Mouse (Mus musculus) cerebellum, postnatal 25 days (tissue): ENCODE data around the gene Mtrf1.

Experiments
- DNase-seq, 2 experiments: peaks; one replicate each; pipeline ENCODE4 v3.0.0; 2021; ENCODE audit warnings: mixed read lengths in 2 of 2

Mtrf1 gene

DNA sequence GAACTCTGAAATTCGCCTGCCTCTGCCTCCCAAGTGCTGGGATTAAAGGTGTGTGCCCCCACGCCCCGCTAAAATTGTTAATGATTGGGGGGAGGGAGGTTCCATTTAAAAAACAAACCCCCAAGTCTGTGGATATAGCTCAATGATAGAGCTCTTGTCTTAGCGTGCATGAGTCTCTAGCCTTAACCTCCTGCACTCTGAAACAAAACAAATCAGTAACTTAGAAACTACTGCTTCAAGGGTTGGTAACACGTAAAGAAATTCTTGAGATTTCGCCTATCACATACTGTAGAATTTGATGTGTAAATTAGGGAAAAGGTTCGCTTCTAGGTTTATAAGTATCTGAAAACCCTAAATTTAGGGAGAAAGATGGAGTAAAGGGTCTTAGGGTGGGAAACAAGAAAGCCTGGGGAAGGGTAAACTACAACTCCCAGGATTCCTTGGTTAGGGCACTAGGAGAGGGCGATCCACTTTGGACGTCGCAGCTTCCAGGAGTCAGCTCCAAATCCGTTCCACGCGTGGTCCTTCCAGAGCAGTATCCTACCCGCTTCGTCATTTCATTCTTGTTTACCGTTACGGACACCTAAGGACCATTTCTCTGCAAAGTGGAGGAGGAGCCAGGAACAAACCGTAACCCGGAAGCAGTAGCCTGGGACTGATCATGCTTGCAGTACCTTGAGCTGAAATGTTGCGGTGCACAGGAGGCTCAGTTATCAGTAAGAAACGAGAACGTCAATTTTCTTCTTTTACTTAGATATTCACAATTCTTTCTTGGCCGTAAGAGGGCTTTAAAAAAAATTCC, at the start of gene Mtrf1:
Gene Mtrf1, plus strand, starts transcription at position 452 of the 802 bp plus-strand sequence.
- peak; percentile 74 for DNase-seq

- no peak for DNase-seq
Measured at GRCm38 (mm10) chr14:79358055-79358454, 39.5 kb upstream of the Mtrf1 start.

- DNase-seq: no peak
Measured at GRCm38 (mm10) chr14:79377041-79377440, 20.5 kb upstream of the Mtrf1 start.

- no peak for DNase-seq
Measured at GRCm38 (mm10) chr14:79383120-79383519, 14.5 kb upstream of the Mtrf1 start.

DNA sequence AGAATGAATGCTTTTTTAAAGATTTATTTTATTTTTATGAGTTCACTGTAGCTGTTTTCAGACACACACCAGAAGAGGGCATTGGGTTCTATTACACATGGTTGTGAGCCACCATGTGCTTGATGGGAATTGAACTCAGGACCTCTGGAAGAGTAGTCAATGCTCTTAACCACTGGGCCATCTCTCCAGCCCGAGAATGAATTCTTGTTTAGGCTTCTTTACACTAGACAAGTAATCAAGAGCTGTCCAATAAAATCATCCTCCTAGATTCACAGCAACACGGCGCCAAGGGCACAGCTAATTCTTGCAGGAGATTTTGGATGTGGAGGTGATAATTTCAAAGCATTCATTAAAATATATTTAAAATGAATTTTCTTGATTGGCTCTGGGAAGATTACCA, 9.3 kb upstream of the Mtrf1 start:
- no peak for DNase-seq

GRCm38 (mm10) chr14:79389438-79390264, 7.9 kb upstream of the Mtrf1 start:
- DNase-seq: peak; percentile 53 to 67

GRCm38 (mm10) chr14:79390265-79390926, 7.2 kb upstream of the Mtrf1 start, which contains the start of gene Naa16:
Naa16 (minus strand) TSS chr14:79390778.
- peak; percentile 96 to 98 for DNase-seq

GRCm38 (mm10) chr14:79393289-79393688, 4.3 kb upstream of the Mtrf1 start:
- DNase-seq: no peak

DNA sequence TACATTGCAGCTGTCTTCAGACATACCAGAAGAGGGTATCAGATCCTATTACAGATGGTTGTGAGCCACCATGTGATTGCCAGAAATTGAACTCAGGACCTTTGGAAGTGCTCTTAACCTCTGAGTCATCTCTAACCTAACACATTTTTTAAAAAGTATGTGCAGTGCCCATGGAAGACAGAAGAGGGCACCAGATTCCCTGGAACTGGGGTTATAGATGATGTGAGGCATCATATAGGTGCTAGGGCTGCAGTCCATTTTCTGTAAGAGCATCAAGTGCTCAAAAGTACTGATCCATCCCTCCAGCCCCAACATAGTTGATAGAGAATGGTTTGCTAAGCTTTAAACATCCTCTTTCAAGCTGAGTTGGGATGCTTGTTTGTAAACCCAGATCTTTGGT, 3.0 kb upstream of the Mtrf1 start:
- peak in 1 of 2 experiments; percentile 31 for DNase-seq

- no peak for DNase-seq
Measured at GRCm38 (mm10) chr14:79407641-79408040, 10.1 kb downstream of the Mtrf1 start.

DNA sequence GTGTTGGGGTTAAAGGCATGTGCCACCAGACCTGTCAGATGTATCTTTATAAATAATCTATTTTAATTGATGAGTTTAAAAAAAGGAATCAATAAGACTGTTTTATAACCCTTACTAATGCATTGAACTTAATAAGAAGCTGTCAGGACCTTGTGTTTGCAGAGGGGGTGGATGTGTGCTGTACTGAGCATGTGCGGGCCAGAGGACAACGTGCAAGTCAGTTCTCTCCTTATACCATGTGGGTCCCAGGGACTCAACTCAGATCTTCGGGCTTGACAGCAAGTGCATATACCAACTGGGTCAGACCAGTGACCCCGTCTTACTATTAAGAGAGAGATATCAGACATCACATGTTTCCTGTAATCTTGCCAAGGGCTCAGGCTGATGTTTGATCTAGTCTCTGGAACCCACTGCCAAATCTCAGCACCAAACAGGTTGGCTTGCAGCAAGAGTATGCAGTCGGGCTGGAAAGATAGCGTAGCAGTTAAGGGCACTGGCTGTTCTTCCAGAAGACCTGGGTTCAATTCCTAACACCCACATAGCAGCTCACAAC, 11.8 kb downstream of the Mtrf1 start:
- no peak for DNase-seq

- DNase-seq: no peak
Measured at GRCm38 (mm10) chr14:79410662-79411061, 13.1 kb downstream of the Mtrf1 start.

- no peak for DNase-seq
Measured at GRCm38 (mm10) chr14:79413121-79413520, 15.5 kb downstream of the Mtrf1 start.

GRCm38 (mm10) chr14:79420083-79420685, 22.6 kb downstream of the Mtrf1 start:
- no peak for DNase-seq

- peak; percentile 90 to 93 for DNase-seq
Measured at GRCm38 (mm10) chr14:79425979-79426729, 28.6 kb downstream of the Mtrf1 start, which contains the start of gene Kbtbd7. Kbtbd7 (plus strand) TSS chr14:79426511.

GRCm38 (mm10) chr14:79426730-79427365, 29.3 kb downstream of the Mtrf1 start:
- peak in 1 of 2 experiments; percentile 22 for DNase-seq

- no peak for DNase-seq
Measured at GRCm38 (mm10) chr14:79434068-79434467, 36.5 kb downstream of the Mtrf1 start.

GRCm38 (mm10) chr14:79440655-79441054, 43.1 kb downstream of the Mtrf1 start:
- DNase-seq: no peak

DNA sequence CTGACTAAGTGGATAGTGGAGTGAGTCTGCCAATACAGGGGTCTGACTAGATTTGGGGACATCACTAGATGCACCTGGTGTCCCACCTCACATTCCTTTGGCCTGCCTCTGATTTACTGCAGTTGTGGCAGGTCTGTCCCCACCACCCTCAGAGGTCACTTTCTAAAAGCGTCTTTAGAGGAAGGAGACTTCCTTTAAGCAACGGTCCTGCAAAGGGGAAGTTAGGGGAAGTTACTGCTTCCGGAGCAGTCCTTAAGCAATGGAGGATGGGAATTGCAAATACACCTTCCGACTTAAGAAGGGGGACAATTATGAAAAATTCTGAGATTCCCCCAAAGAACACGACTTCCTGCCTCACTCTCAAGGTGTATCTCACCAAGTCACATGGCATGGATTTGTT, 43.9 kb downstream of the Mtrf1 start:
- no peak for DNase-seq

DNA sequence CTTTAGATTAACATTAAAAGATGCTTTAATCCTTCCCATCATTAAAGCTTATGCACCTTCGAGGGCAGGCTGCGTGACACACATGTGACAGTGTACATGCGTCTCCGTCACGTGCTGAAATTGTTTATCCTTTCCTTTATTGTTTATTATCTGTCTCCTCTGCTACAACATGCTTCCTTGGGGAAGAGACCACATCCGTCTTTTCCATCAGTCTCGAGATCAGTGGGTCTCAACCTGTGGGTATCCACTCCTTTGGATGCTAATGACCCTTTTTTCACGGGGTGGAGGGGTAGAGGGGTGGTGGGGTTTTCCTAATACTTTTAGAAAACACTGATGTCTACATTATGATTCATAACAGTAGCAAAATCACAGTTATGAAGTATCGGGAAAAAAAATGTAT, 47.0 kb downstream of the Mtrf1 start:
- no peak for DNase-seq

DNA sequence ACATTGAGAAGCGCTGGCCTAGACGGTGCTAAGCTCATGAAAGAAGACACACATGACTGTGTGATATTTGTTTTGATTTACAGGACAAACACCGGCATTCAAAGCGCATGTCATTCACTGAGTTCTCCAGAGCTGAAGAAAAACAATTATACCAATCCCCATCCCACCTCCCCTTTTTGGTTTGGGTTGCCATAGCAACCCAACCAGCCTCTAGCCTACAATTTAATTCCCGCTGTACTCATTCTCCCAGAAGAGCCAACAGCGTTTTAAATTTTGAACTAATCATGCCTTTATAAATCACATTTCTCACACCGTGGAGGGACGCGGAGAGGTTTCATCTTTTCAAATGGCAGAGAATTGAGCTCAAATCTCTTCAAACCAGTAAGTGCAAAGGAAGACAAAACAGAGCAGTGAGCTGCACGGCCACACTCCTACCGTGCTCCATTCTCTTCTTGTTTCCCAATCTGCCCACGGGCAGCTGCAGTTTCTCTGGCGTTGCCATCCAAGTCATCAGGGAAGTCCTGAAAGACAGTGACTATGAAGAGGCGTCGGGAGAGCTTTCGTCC, 47.6 kb downstream of the Mtrf1 start:
- no peak for DNase-seq
